Mouse (Mus musculus) granulocyte monocyte progenitor cell, adult 5-6 weeks (primary cell): ENCODE measurements around the gene Clec4b2. TPM values are rescaled to one million over a fixed set of nuclear protein-coding genes. Genes with fewer than 3 reads are reported as not detected.
A peak's percentile ranks its signal among the peaks of the same experiment; 100 is the strongest.
"Not testable (repeated sequence)": the region's sequence is repeated elsewhere in the genome, so short reads cannot be mapped to it uniquely, and the experiment has no call there.

Source experiments
- ATAC-seq: replicated peaks from 2 replicates; pipeline ENCODE4 v1.8.0; 2016; ENCODE audit warnings: mild to moderate bottlenecking, moderate TSS enrichment, inconsistent platforms; ENCODE audit not compliant: poor library complexity, severe bottlenecking
- total RNA-seq, 2 experiments: library from RNA; stranded (forward) in 1 of 2; stranded (reverse) in 1 of 2; fragments of 200-712, 200-1000 nt in 1 of 2; fragments of >200 nt in 1 of 2; fragmentation: Nextera tagmentation in 1 of 2; gene quantifications; 2 replicates each; pipeline ENCODE4 v1.2.3; 2014 to 2017

Clec4b2 gene
- total RNA-seq (2014; fragmentation: Nextera tagmentation), result 2.0 TPM in 1 of 2 replicates, not detected in the other
- 2.1 and 5.1 TPM in 2 replicates for total RNA-seq (2017)

GRCm38 (mm10) chr6:123172593-123172992 is at the start of gene Clec4b2:
Gene Clec4b2, plus strand, starts transcription at chr6:123172893.
- ATAC-seq, result no peak; the same call in 1 of the 2 replicates

DNA sequence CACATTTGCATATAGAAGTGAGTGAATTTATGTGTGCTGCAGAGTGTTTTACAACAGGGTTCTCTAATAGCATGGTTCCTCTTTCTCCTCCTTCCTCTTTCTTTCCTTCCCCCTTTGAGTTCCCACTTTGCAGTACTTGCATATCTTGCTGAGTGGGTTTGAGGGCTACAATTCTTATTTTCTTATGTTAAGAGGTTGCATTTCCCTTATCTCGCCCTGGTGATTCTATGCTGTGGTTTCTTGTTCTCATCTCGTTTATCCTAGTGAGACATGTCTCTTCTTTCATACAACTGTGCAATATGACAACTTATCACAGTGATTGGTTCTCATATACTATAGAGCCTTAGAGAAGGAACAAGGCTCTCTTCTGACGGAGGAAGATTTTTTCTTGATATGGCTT is 49.5 kb upstream of the Clec4b2 start:
- peak; percentile 89 for ATAC-seq

GRCm38 (mm10) chr6:123127173-123127572 is 45.5 kb upstream of the Clec4b2 start:
- peak; percentile 64 for ATAC-seq

GRCm38 (mm10) chr6:123137766-123138526 is 34.7 kb upstream of the Clec4b2 start:
- ATAC-seq, result not testable (repeated sequence)

GRCm38 (mm10) chr6:123170106-123170505 is 2.6 kb upstream of the Clec4b2 start:
- peak; percentile 58 for ATAC-seq

GRCm38 (mm10) chr6:123171040-123171439 is 1.7 kb upstream of the Clec4b2 start:
- ATAC-seq, result peak; percentile 55

GRCm38 (mm10) chr6:123175549-123175948 is 2.9 kb downstream of the Clec4b2 start:
- ATAC-seq, result peak; percentile 88

DNA sequence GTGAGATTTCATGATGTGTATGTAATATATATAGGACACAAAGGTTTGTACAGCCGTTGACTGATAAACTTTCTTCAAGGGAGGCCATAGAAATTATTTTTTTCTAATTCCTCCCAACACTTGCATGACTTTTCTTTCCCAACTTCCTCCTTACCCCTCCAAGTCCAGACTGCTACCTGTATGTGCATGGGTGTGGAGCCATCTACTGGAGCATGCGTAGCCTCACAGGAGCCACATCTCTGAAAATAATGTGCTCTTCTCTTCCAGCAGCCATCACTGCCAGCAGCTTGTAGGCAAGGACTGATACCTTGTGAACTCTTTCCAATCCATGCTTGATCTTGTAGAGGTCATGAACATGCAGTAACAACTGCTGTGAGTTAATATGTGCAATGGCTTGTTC is 12.2 kb downstream of the Clec4b2 start:
- ATAC-seq, result peak; percentile 100

DNA sequence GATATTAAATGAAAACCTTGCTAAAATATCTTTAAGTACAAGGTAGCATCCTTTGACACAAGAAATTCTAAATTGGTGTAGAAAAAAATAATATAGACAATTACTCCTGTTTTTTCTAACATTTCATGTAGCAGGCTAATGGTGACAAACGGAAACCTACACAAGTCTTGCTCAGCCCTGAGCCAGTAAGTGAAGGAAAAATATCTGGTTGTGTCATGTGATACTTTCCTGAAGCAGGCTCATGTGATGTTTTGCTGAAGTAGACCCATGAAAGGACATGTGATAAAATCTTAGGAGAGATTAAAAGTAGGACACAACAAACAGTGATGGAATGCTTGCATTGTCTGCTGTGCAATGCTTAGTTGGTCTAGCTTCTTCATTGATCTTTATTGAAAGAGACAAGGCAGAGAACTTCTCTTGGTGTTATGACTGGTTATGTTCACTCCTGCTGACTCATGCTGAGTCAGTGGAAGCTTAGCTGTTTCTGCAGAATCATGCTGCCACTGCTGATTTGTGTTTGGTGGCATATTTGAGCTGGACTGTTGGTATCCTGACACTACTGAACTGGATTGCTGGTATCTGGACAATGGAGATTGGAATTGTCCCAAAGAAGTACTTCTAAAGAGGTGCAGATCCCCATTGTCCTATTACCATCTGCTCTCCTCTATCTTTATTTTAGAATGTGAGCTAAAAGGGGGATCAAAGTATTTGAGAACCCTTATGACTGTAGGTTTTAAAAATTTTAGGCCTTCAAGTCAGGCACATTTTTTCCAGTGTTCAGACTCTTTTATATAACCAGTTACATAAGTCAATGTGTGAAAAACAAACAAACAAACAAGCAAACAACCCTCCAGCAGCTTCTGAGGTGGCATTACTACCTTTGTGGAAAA is 34.7 kb downstream of the Clec4b2 start:
- ATAC-seq, result no peak; the same call in 1 of the 2 replicates

DNA sequence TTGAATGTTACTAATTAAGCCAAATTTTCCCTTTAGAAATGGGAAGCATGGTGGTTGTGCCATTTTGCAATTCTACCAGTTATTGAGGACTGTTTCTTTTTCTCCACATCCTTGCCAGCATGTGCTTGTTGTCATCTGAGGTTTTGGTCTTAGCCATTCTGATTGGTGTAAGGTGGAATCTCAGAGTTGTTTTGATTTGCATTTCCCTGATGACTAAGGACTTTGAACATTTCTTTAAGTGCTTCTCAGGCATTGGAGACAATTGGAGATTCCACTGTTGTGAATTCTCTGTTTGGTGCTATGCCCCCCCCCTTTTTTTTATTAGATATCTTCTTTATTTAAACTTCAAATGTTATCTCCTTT is 35.4 kb downstream of the Clec4b2 start:
- not testable (repeated sequence) for ATAC-seq

DNA sequence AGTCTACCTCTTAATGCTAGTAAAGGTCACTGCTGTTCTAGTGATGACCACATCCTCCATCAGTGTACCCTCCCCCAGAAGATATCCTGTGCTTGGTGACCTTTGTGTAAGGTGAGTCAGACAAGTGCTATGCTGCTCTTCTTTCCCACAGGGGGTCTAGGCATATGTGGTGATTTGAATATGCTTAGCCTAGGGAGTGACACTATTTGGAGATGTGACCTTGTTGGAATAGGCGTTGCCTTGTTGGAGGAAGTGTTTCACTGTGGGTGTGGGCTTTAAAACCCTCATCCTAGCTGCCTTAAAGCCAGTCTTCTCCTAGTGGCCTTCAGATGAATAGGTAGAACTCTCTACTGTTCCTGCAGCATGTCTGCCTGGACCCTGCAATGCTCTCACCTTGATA is 39.0 kb downstream of the Clec4b2 start:
- ATAC-seq, result no peak

DNA sequence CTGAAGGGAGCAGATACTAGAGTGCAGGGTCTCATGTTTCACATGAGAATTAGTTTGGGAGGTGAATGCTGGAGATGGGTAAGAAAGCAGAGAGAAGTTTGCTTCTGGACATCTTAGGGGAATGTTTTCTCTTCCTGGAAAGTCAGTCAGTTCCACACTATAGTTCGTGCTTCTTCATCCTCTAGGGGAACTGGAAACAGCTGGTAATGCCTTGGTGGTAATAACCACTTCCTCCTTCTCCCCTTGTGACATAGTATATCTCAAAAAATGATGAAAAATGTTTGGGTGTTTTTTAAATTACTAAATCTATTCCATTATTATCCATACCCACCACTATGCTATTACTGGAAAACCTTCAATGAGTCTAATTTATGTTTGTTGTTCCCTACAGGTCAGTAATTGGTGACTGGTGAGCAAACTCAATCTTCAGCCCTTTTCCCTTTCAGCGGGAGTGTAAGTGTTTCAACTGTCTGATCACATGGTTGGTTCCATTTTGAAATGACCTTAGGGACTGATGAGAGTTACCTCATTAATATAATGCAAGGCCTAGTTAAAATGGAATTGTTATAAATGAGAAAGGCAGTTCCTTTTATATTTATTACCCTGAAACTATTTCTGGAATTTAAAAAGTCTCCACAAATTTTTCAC is 55.0 kb downstream of the Clec4b2 start:
- peak; percentile 96 for ATAC-seq

DNA sequence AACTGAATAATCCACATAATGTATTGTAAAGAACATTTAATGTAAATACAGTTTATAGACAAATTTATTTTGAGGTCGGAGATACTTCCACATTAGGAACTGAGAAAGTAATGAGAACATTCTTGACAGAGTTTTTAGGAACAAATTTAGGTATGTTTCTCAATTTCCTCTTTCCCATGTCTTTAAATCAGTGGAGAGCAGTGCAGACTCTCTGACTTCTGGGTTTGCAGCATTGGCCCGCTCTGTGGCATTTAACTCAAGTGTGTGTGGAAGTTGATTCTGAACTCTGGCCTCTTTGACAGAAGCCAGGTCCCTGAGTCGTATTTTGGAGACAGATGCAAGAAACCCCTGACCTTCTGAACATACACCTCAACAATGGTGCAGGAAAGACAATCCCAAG is 57.0 kb downstream of the Clec4b2 start, which contains the start of gene Clec4n:
Gene Clec4n (plus strand): TSS at position 200 of the 400 bp plus-strand sequence.
- peak; percentile 70 for ATAC-seq

- no peak for ATAC-seq
These were observed 58.5 kb downstream of the Clec4b2 start for GRCm38 (mm10) chr6:123231149-123231548.

GRCm38 (mm10) chr6:123237582-123237981 is 64.9 kb downstream of the Clec4b2 start:
- ATAC-seq, result no peak

GRCm38 (mm10) chr6:123244201-123244600 is 71.5 kb downstream of the Clec4b2 start:
- peak; percentile 93 for ATAC-seq

DNA sequence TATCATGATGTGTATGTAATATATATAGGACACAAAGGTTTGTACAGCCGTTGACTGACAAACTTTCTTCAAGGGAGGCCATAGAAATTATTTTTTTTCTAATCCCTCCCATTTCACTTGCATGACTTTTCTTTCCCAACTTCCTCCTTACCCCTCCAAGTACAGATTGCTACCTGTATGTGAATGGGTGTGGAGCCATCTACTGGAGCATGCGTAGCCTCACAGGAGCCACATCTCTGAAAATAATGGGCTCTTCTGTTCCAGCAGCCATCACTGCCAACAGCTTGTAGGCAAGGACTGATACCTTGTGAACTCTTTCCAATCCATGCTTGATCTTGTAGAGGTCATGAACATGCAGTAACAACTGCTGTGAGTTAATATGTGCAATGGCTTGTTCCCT is 76.2 kb downstream of the Clec4b2 start:
- ATAC-seq, result peak; percentile 59

DNA sequence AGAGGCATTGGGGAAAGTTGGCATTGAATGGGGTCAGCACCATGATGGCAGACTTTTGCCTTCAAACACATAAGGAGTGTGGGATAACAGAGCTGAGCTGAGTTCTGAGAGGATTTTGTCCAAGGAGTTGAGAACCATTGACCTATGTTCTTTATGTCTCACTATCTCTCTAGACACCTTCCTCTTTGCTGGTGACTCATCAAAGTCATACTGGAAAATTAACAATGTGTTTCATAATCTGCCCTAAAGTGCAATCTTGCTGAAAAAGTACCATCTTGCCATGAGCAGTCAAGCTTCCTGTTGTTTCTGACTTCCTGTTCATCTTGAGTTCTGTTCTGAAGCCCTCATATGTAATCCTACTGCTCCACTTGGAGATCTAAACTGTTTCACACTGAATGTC is 80.0 kb downstream of the Clec4b2 start:
- peak; percentile 91 for ATAC-seq
